Comparison of ENCODE assay signal across 8 mouse cellular contexts in the genomic region with DNA sequence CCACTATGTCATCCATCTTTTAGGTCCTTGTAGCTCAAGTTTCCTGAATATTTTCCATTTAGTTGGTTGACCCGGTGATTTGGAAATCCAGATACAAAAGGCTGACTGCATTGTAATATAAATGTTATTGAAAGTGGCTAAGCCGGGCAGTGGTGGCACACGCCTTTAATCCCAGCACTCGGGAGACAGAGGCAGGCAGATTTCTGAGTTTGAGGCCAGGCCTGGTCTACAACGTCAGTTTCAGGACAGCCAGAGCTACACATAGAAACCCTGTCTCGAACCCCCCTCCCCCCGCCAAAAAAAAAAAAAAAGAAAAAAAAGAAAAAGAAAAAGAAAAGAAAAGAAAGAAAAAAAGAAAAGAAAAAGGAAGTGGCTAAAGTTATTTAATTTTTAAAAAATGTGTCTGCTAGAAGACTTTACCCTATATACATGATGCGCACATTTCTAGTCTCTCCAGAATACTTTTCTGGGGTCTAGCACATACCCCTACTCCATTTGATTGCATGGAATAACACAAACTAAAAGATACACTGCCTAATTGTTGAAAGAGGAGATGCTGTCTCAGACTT. TPM values are rescaled to one million over a fixed set of nuclear protein-coding genes. Genes with fewer than 3 reads are reported as not detected.
A peak's percentile ranks its signal among the peaks of the same experiment; 100 is the strongest.
DNase-seq lines count a peak whose midpoint lies in the region; ATAC-seq and TF ChIP-seq lines count a peak whose summit lies in the region.

No protein-coding gene starts in this region.

- TF ChIP-seq EP300 in lung, postnatal 0 days (IDR thresholded peaks at IDR 0.05): no peak

- TF ChIP-seq CTCF in lung, postnatal 0 days (IDR thresholded peaks at IDR 0.05): no peak
- no peak for TF ChIP-seq CTCF in small intestine, adult 2 months (IDR thresholded peaks at IDR 0.05; ENCODE audit: extremely low read depth, insufficient read length, insufficient replicate concordance, low read depth, low read length)

- H3K36me3 ChIP-seq in lung, postnatal 0 days (ENCODE audit: insufficient read depth, low read length): peaks cover 11% of the 10 kb centered on the region; the same call in 1 of the 2 replicates
- H3K36me3 ChIP-seq in forebrain, embryonic 10.5 days (replicated peaks): peaks cover 27% of the 10 kb centered on the region
- H3K36me3 ChIP-seq in limb, embryonic 12.5 days: peaks cover 27% of the 10 kb centered on the region
- H3K36me3 ChIP-seq in small intestine, adult 2 months (ENCODE audit: control insufficient read depth, insufficient read depth, low read length): peaks cover 14% of the 10 kb centered on the region

- WGBS in lung, postnatal 0 days: 85% methylated on average over 8 of the region's 8 CpGs
- 85% methylated on average over 8 of the region's 8 CpGs for WGBS in forebrain, embryonic 10.5 days
- 79% methylated on average over 8 of the region's 8 CpGs for WGBS in limb, embryonic 12.5 days
- 83% methylated on average over 8 of the region's 8 CpGs for WGBS in small intestine, adult 2 months

- peaks cover 3% of the 10 kb centered on the region; the same call in 1 of the 2 replicates for H3K4me1 ChIP-seq in lung, postnatal 0 days (ENCODE audit: insufficient read depth, low read depth, low read length)
- H3K4me1 ChIP-seq in forebrain, embryonic 10.5 days: peaks cover 20% of the 10 kb centered on the region
- H3K4me1 ChIP-seq in limb, embryonic 12.5 days (replicated peaks): peaks cover 11% of the 10 kb centered on the region
- peaks cover 2% of the 10 kb centered on the region for H3K4me1 ChIP-seq in small intestine, adult 2 months (ENCODE audit: control insufficient read depth, insufficient read depth, insufficient read length, low read length)

- TF ChIP-seq POLR2A in small intestine, adult 2 months (IDR thresholded peaks at IDR 0.05; ENCODE audit: low read depth, low read length): no peak

- peak overlapping the region; percentile 98 for H3K4me3 ChIP-seq in lung, postnatal 0 days (ENCODE audit: low read depth, low read length)
- H3K4me3 ChIP-seq in forebrain, embryonic 10.5 days: peak overlapping the region; percentile 99
- peak overlapping the region; percentile 97 for H3K4me3 ChIP-seq in limb, embryonic 12.5 days (replicated peaks)
- peak overlapping the region; percentile 99; the same call in 1 of the 2 replicates for H3K4me3 ChIP-seq in small intestine, adult 2 months (ENCODE audit: low read depth, low read length)

- H3K9ac ChIP-seq in lung, postnatal 0 days (replicated peaks; ENCODE audit: low read depth): peak overlapping the region; percentile 87; the same call in 1 of the 2 replicates
- peak overlapping the region; percentile 85; the same call in 1 of the 2 replicates for H3K9ac ChIP-seq in limb, embryonic 12.5 days (replicated peaks)

- no peak for DNase-seq in lung, postnatal 0 days (ENCODE audit: low spot score)
- DNase-seq in lung, adult 18-20 months: no peak
- no peak for DNase-seq in forebrain, embryonic 10.5 days (ENCODE audit: extremely low spot score, low spot score)
- DNase-seq in embryo, embryonic 10.5 days (ENCODE audit: low spot score): no peak
- DNase-seq in gastrocnemius, postnatal 4 days (ENCODE audit: low spot score in 2 of 2): no peak
- no peak for DNase-seq in thymus, adult 18-20 months

- H3K4me2 ChIP-seq in lung, postnatal 0 days (replicated peaks; ENCODE audit: low read depth, low read length): peak overlapping the region; percentile 89
- peak overlapping the region; percentile 98 for H3K4me2 ChIP-seq in limb, embryonic 12.5 days

- H3K27me3 ChIP-seq in lung, postnatal 0 days (replicated peaks; ENCODE audit: insufficient read depth, low read length): no peaks in the 10 kb centered on the region
- no peaks in the 10 kb centered on the region for H3K27me3 ChIP-seq in forebrain, embryonic 10.5 days (ENCODE audit: poor library complexity, severe bottlenecking)
- H3K27me3 ChIP-seq in limb, embryonic 12.5 days: no peaks in the 10 kb centered on the region
- H3K27me3 ChIP-seq in small intestine, adult 2 months (ENCODE audit: control insufficient read depth, insufficient read depth, low read length): no peaks in the 10 kb centered on the region

- no peak for ATAC-seq in lung, postnatal 0 days
- no peak for ATAC-seq in limb, embryonic 12.5 days (ENCODE audit: insufficient number of reproducible peaks, insufficient read depth, low FRiP score, low TSS enrichment, low read depth)

- no peaks in the 10 kb centered on the region for H3K9me3 ChIP-seq in lung, postnatal 0 days (ENCODE audit: low read length)
- H3K9me3 ChIP-seq in forebrain, embryonic 10.5 days: no peaks in the 10 kb centered on the region
- no peaks in the 10 kb centered on the region for H3K9me3 ChIP-seq in limb, embryonic 12.5 days

- peak overlapping the region; percentile 59; the same call in 1 of the 2 replicates for H3K27ac ChIP-seq in lung, postnatal 0 days (ENCODE audit: low read length)
- peak overlapping the region; percentile 94 for H3K27ac ChIP-seq in forebrain, embryonic 10.5 days
- H3K27ac ChIP-seq in limb, embryonic 12.5 days: peak overlapping the region; percentile 66; the same call in 1 of the 2 replicates
- H3K27ac ChIP-seq in small intestine, adult 2 months (ENCODE audit: insufficient read depth, low read depth, low read length): peak overlapping the region; percentile 48

RNA-seq across cellular contexts. Expression of gene Psme3, which starts 0.8 kb away (rescaled TPM):
- polyA plus RNA-seq in lung, postnatal 0 days (2015; fragmentation: Nextera tagmentation; extraction: Ambion mirVana): 44.1 and 47.4 TPM in 2 replicates
- polyA plus RNA-seq in forebrain, embryonic 10.5 days (2016; fragmentation: Nextera tagmentation; extraction: Ambion mirVana): 207 and 217 TPM in 2 replicates
- 154 and 167 TPM in 2 replicates for polyA plus RNA-seq in limb, embryonic 12.5 days (2016; fragmentation: Nextera tagmentation; extraction: Ambion mirVana)
- 19.9 and 36.7 TPM in 2 replicates for polyA plus RNA-seq in small intestine, adult 2 months (2012; rRNA removed)
- total RNA-seq in gastrocnemius, postnatal 4 days (2021): 10 to 100 TPM; 62.6 to 84.7 TPM

RNA-seq across cellular contexts. Expression of gene Aoc2, which starts 9.7 kb away (rescaled TPM):
- 0.44 and 0.45 TPM in 2 replicates for polyA plus RNA-seq in lung, postnatal 0 days (2015; fragmentation: Nextera tagmentation; extraction: Ambion mirVana)
- polyA plus RNA-seq in forebrain, embryonic 10.5 days (2016; fragmentation: Nextera tagmentation; extraction: Ambion mirVana): 2.1 and 2.5 TPM in 2 replicates
- 2.0 and 2.3 TPM in 2 replicates for polyA plus RNA-seq in limb, embryonic 12.5 days (2016; fragmentation: Nextera tagmentation; extraction: Ambion mirVana)
- 2.7 and 5.9 TPM in 2 replicates for polyA plus RNA-seq in small intestine, adult 2 months (2012; rRNA removed)
- 1 to 10 TPM; 2.8 to 3.0 TPM for total RNA-seq in gastrocnemius, postnatal 4 days (2021)

RNA-seq across cellular contexts. Expression of gene Becn1, which starts 13.1 kb away (rescaled TPM):
- polyA plus RNA-seq in lung, postnatal 0 days (2015; fragmentation: Nextera tagmentation; extraction: Ambion mirVana): 149 and 152 TPM in 2 replicates
- polyA plus RNA-seq in forebrain, embryonic 10.5 days (2016; fragmentation: Nextera tagmentation; extraction: Ambion mirVana): 144 and 154 TPM in 2 replicates
- 126 and 129 TPM in 2 replicates for polyA plus RNA-seq in limb, embryonic 12.5 days (2016; fragmentation: Nextera tagmentation; extraction: Ambion mirVana)
- polyA plus RNA-seq in small intestine, adult 2 months (2012; rRNA removed): 157 and 163 TPM in 2 replicates
- 10 to 100 TPM; 82.5 to 86.9 TPM for total RNA-seq in gastrocnemius, postnatal 4 days (2021)

RNA-seq across cellular contexts. Expression of gene Aoc3, which starts 15.2 kb away (rescaled TPM):
- 1.6 and 1.9 TPM in 2 replicates for polyA plus RNA-seq in lung, postnatal 0 days (2015; fragmentation: Nextera tagmentation; extraction: Ambion mirVana)
- polyA plus RNA-seq in forebrain, embryonic 10.5 days (2016; fragmentation: Nextera tagmentation; extraction: Ambion mirVana): not detected in 2 replicates
- 0.05 TPM in 1 of 2 replicates, not detected in the other for polyA plus RNA-seq in limb, embryonic 12.5 days (2016; fragmentation: Nextera tagmentation; extraction: Ambion mirVana)
- 6.6 and 8.9 TPM in 2 replicates for polyA plus RNA-seq in small intestine, adult 2 months (2012; rRNA removed)
- 10 to 100 TPM; 47.2 to 49.8 TPM for total RNA-seq in gastrocnemius, postnatal 4 days (2021)

RNA-seq across cellular contexts. Expression of gene Coa3, which starts 36.3 kb away (rescaled TPM):
- 159 and 166 TPM in 2 replicates for polyA plus RNA-seq in lung, postnatal 0 days (2015; fragmentation: Nextera tagmentation; extraction: Ambion mirVana)
- polyA plus RNA-seq in forebrain, embryonic 10.5 days (2016; fragmentation: Nextera tagmentation; extraction: Ambion mirVana): 186 and 194 TPM in 2 replicates
- 193 and 204 TPM in 2 replicates for polyA plus RNA-seq in limb, embryonic 12.5 days (2016; fragmentation: Nextera tagmentation; extraction: Ambion mirVana)
- 174 and 479 TPM in 2 replicates for polyA plus RNA-seq in small intestine, adult 2 months (2012; rRNA removed)
- 10 to 100 TPM; 59.8 to 71.2 TPM for total RNA-seq in gastrocnemius, postnatal 4 days (2021)
